Mouse (Mus musculus) forebrain, embryonic 14.5 days (tissue): ENCODE data around the gene Hacd4. TPM values are rescaled to one million over a fixed set of nuclear protein-coding genes. Genes with fewer than 3 reads are reported as not detected.
A peak's percentile ranks its signal among the peaks of the same experiment; 100 is the strongest.

ENCODE experiments used
- ATAC-seq: fragments of 200-750 bp; cut with Nextera tagmentation; 2 replicates; pipeline ENCODE4 v1.8.0; 2017; ENCODE audit warnings: mild to moderate bottlenecking, moderate library complexity
- DNase-seq: peaks from one replicate; pipeline ENCODE4 v3.0.0-alpha.2; 2015; ENCODE audit warnings: low spot score
- H3K27ac ChIP-seq: fragments of 300-500 bp; sonication (generic); 2 replicates; pipeline ENCODE4 v1.5.1; 2014; ENCODE audit warnings: low read depth, mild to moderate bottlenecking, control low read depth, low read length, moderate library complexity
- H3K27me3 ChIP-seq: fragments of 300-500 bp; sonication (generic); replicated peaks from 2 replicates; pipeline ENCODE4 v1.6.1; 2014; ENCODE audit warnings: low read length, control low read depth, mixed read lengths; ENCODE audit not compliant: control insufficient read depth, insufficient read depth
- H3K36me3 ChIP-seq: fragments of 300-500 bp; sonication (generic); 2 replicates; pipeline ENCODE4 v1.6.1; 2014; ENCODE audit warnings: low read length, control low read depth; ENCODE audit not compliant: control insufficient read depth, insufficient read depth
- H3K4me1 ChIP-seq: fragments of 300-500 bp; sonication (generic); 2 replicates; pipeline ENCODE4 v1.6.1; 2014; ENCODE audit warnings: antibody characterized with exemption, low read length, control low read depth; ENCODE audit not compliant: control insufficient read depth, insufficient read depth
- H3K4me2 ChIP-seq: fragments of 300-500 bp; sonication (generic); 2 replicates; pipeline ENCODE4 v1.6.1; 2014; ENCODE audit warnings: mild to moderate bottlenecking, control low read depth, low read length
- H3K4me3 ChIP-seq: fragments of 300-500 bp; sonication (generic); 2 replicates; pipeline ENCODE4 v1.5.1; 2014; ENCODE audit warnings: low read depth, low read length, control low read depth
- H3K9ac ChIP-seq: fragments of 300-500 bp; sonication (generic); 2 replicates; pipeline ENCODE4 v1.6.1; 2014; ENCODE audit warnings: mild to moderate bottlenecking, low read length, control low read depth, moderate library complexity
- H3K9me3 ChIP-seq: fragments of 300-500 bp; sonication (generic); replicated peaks from 2 replicates; pipeline ENCODE4 v1.6.1; 2016; ENCODE audit warnings: low read length, control low read depth, mixed read lengths; ENCODE audit not compliant: control insufficient read depth
- WGBS: fragments of 180-500 bp; shearing (Covaris S2); extraction: QIAGEN DNeasy Blood & Tissue Kit; methylation state at CpG from one replicate; pipeline ENCODE4 v1.1.7; 2014; 5-methylcytosine and 5-hydroxymethylcytosine counted together
- polyA plus RNA-seq: library from polyadenylated mRNA; unstranded; fragments of >200 nt; fragmentation: Nextera tagmentation; extraction: Ambion mirVana; gene quantifications from 2 replicates; pipeline ENCODE4 v1.2.1, GENCODE M21; 2014

Gene Hacd4
- polyA plus RNA-seq, 1 experiment from 2014 or later = 3.6 TPM

DNA sequence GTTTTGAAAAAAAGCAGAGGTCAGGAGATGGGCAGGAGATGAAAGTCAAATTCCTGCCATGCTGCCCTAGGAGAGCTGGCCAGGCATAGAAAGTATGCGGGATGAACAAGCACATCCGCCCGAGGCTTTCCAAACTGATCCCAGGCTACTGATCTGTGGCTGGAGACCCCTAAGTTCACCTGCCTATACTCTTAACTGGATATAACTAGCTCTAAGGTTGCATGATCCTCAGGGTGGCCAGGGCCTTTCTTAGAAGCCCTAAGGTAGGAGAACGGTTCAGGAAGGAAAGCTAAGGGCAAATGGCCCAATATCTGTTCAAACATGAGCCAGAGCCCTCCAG, 232 bp upstream of the Hacd4 start:
- no peak; the same call in 1 of the 2 replicates for ATAC-seq
- no peaks in the 10 kb centered on the region for H3K9me3 ChIP-seq
- WGBS = 26% methylated on average over 4 of the region's 4 CpGs

DNA sequence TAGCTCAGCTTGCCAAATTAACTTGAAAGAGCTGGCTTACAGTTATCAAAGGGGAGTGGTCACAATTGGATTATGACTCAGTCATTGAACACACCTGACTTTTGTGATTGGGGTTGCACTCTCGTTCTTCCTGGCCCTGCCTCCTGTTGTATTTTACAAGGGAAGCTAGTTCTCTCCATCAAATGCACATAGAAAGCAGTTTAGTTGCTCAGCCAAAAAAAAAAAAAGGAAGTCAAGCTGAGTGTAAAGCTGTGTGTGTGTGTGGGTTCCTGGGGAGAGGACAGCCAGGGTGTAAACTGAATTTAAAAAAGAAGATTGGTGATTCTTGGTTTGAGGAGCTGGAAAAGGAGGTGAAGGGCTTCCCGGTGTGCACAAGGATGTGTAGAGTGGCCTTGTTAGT, 811 bp downstream of the Hacd4 start:
- H3K9me3 ChIP-seq = no peaks in the 10 kb centered on the region
- ATAC-seq = no peak
- no peak overlapping the region for H3K4me3 ChIP-seq
- peaks cover 7% of the 10 kb centered on the region; the same call in 1 of the 2 replicates for H3K4me1 ChIP-seq
- H3K4me2 ChIP-seq = 0 out of 2 replicates have a peak overlapping the region, but pooled peaks have one; percentile 63
- no peak overlapping the region for H3K27ac ChIP-seq
- no peaks in the 10 kb centered on the region for H3K36me3 ChIP-seq
- DNase-seq = no peak
- no peaks in the 10 kb centered on the region for H3K27me3 ChIP-seq
- WGBS = 40% methylated on average over 2 of the region's 2 CpGs
- no peak overlapping the region for H3K9ac ChIP-seq

More for the DNA sequence above, 232 bp upstream of the Hacd4 start:
- Histone ChIP-seq H3K4me1 (peaks cover 7% of the 10 kb centered on the region; the same call in 1 of the 2 replicates), H3K27me3 (no peaks in the 10 kb centered on the region), H3K9ac (0 out of 2 replicates have a peak overlapping the region, but pooled peaks have one; percentile 52), H3K4me3 (peak overlapping the region; percentile 24; the same call in 1 of the 2 replicates), H3K36me3 (no peaks in the 10 kb centered on the region), H3K27ac (no peak overlapping the region), H3K4me2 (peak overlapping the region; percentile 63)
- DNase-seq = no peak

DNA sequence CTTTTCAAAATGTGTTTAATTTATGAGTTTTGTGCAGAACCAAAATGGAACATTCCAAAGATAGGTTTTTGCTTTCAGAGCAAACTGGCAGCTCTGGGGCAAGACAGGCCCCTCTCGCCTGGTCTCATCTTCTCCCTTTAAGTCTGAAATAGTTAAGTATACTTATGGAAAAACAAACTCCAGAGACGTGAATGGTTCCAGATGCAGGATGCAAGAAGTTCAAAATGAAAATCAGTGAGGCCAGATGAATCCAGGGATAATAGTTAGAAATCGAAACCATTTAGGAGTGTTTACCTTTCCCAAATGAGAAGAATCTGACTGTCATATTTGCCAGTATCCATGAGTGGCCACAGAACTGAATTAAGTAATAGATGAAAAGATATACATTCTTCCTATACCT, 1.6 kb downstream of the Hacd4 start:
- Histone ChIP-seq H3K4me2 (no peak overlapping the region), H3K4me1 (peaks cover 7% of the 10 kb centered on the region; the same call in 1 of the 2 replicates), H3K9me3 (no peaks in the 10 kb centered on the region), H3K27ac (no peak overlapping the region), H3K4me3 (no peak overlapping the region), H3K27me3 (no peaks in the 10 kb centered on the region), H3K9ac (no peak overlapping the region), H3K36me3 (no peaks in the 10 kb centered on the region)
- no peak for ATAC-seq
- WGBS = 87% methylated on average over 3 of the region's 3 CpGs
- DNase-seq = no peak

DNA sequence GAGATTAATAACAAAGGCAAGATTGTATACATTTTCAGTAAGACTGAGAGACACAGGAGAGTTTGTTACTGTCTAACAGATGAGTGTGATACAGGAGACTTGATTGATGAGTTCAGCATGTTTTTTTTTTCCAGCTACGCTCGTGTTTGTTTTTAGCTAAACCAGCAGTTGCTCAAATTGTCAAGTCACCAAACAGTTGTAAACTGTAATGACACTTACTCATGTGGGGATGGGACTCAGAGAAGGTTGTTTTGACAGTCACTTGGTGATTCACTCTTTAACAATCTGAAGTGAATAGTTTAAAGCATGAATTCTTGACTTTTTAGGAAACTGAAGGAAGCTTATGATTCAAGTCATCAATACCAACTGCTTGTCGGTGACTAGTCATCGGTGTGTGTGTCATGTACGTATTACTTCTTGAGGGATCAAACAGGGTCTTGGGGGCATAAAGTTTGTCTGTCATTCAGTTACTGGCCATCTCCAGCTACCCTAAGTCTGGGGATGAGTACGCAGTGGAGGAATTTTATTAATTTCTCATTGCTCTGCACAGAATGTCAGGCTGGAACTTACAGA, 2.0 kb downstream of the Hacd4 start:
- no peaks in the 10 kb centered on the region for H3K27me3 ChIP-seq
- no peaks in the 10 kb centered on the region for H3K9me3 ChIP-seq
- WGBS = 92% methylated on average over 6 of the region's 6 CpGs
- DNase-seq (no peak), ATAC-seq (no peak)
- H3K4me3 ChIP-seq = no peak overlapping the region
- H3K4me2 ChIP-seq = no peak overlapping the region
- H3K4me1 ChIP-seq = peaks cover 7% of the 10 kb centered on the region; the same call in 1 of the 2 replicates
- H3K9ac ChIP-seq = no peak overlapping the region
- no peaks in the 10 kb centered on the region for H3K36me3 ChIP-seq
- H3K27ac ChIP-seq = no peak overlapping the region

DNA sequence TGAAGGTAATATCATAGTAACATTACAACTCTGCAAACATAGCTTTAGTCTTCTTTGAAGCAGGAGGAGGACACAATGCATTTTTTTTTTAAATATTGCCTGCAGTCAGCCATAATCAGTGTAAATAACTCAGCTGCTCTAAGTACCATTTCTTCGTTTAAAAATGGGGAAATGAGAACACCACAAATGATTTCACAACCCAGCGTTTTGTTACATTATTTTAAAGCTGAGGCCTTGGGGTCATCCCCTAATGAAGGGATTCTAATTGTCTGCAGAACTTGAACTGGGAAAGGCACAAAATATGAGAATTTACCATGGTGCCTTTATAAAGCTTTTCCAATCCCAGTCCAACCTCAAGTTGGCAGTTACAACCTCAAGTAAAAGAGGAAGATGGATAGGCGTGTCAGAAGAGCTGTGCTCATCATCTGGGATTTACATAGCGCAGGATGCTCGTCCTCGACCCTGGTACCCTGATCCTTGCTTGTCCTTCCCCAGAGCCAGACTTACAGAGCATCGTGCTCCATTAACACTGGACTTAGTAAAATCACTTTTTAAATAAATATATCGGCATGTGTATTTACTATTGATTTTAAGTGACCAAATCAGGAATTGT, 6.2 kb downstream of the Hacd4 start:
- no peaks in the 10 kb centered on the region for H3K4me1 ChIP-seq
- DNase-seq (no peak), ATAC-seq (no peak)
- no peak overlapping the region for H3K9ac ChIP-seq
- no peak overlapping the region for H3K4me2 ChIP-seq
- H3K27me3 ChIP-seq = no peaks in the 10 kb centered on the region
- H3K4me3 ChIP-seq = no peak overlapping the region
- H3K36me3 ChIP-seq = no peaks in the 10 kb centered on the region
- WGBS = 86% methylated on average over 8 of the region's 8 CpGs
- H3K27ac ChIP-seq = no peak overlapping the region
- H3K9me3 ChIP-seq = no peaks in the 10 kb centered on the region

DNA sequence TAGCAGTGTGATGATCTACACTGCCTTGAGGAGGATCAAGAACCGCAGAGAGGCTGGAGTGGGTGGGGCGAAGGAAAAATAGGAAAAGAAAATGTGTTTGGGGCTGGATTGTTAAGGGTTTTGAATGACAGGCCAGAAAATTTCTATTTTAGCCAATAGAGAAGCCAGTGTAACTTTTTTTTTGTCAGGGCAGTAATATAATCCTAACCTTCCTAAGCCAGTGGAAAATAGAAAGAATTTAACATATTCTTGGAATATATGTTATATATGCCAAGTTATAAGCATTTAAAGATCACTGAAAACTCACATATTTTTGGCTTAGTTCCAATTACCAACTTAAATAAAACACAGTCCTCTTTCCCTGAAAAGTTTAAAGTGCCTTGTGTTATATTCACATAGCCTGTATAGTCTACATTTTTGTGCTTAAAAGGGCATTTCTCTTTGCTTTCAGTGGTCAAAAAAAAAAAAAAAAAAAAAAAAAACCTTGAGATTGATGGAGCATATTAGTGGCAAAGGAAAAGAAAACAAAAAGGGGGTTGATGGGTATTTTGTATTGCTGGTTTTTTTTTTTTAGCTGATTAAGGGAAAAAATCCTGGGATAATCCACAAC, 11.0 kb downstream of the Hacd4 start:
- H3K9ac ChIP-seq = no peak overlapping the region
- 84% methylated on average over 2 of the region's 2 CpGs for WGBS

DNA sequence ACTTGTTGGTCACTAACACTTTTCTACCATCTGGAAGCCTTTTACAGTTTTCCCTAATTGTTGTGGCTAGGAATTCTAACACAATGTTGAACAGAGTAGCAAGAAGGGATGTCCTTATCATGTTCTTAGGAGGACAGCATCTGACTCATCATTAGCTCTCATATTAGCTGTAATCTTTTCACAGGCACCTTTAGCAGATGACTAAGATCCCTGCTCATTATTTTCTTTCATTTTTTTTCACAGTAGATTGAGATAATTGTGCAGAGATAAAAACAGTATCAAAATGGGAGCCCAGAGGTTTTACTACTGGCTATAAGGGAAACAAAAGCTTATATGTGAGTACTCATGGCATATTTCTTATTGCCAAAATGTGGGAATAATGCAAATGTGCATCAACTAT, 14.2 kb downstream of the Hacd4 start:
- Histone ChIP-seq H3K4me1 (no peaks in the 10 kb centered on the region), H3K4me3 (no peak overlapping the region), H3K9me3 (no peaks in the 10 kb centered on the region), H3K9ac (no peak overlapping the region), H3K4me2 (no peak overlapping the region), H3K27me3 (no peaks in the 10 kb centered on the region), H3K27ac (no peak overlapping the region), H3K36me3 (no peaks in the 10 kb centered on the region)
- DNase-seq (no peak), ATAC-seq (no peak)

More for the DNA sequence above, 11.0 kb downstream of the Hacd4 start:
- no peaks in the 10 kb centered on the region for H3K4me1 ChIP-seq
- no peaks in the 10 kb centered on the region for H3K9me3 ChIP-seq
- ATAC-seq = no peak
- no peaks in the 10 kb centered on the region for H3K36me3 ChIP-seq
- H3K27me3 ChIP-seq = no peaks in the 10 kb centered on the region
- no peak for DNase-seq
- no peak overlapping the region for H3K27ac ChIP-seq
- no peak overlapping the region for H3K4me3 ChIP-seq
- H3K4me2 ChIP-seq = no peak overlapping the region

DNA sequence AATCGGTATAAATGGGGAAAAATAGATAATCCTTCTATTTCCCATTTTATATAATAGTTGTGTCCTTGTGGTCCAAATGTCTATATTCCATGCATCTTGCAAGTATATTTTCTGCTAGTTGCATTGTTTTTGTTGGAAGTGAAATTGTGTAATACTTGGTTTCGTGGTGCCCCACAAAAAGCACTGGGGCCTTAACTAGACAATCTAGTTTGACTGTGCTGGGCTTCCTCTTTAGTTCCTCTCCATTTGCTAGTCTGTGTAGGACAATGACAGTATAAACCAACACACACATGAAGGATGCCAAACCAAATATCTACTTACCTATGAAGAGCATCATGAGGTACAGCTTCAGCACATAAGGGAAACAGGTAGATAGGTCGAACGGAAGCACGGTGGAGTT, 19.4 kb downstream of the Hacd4 start:
- H3K36me3 ChIP-seq = no peaks in the 10 kb centered on the region
- H3K4me3 ChIP-seq = no peak overlapping the region
- H3K27me3 ChIP-seq = no peaks in the 10 kb centered on the region
- peaks cover 3% of the 10 kb centered on the region for H3K4me1 ChIP-seq
- no peaks in the 10 kb centered on the region for H3K9me3 ChIP-seq
- no peak overlapping the region for H3K9ac ChIP-seq
- no peak overlapping the region for H3K27ac ChIP-seq
- 92% methylated on average over 5 of the region's 5 CpGs for WGBS
- DNase-seq (no peak), ATAC-seq (no peak)
- H3K4me2 ChIP-seq = no peak overlapping the region

DNA sequence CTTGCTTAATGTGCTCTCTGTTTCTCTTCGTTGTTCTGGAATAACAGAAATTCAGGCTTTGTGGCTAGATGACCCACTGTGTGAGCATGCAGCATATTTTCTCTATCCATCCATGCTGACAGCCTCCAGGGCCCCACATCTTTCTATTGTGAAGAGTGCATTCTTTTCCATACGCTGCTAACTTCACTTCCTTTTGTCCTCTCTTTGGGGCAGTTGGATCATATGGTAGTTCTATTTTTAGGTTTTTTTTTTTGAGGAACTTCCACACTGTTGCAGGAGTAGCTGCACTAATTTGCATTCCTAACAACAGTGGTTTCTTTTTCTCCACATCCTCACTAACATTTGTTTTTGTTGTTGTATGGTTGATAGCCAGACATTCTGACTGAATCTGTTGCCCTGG, 23.7 kb downstream of the Hacd4 start:
- no peak overlapping the region for H3K4me3 ChIP-seq
- 0 out of 2 replicates have a peak, but pooled peaks cover 3% of the 10 kb centered on the region for H3K36me3 ChIP-seq
- DNase-seq = no peak
- ATAC-seq = no peak
- peaks cover 3% of the 10 kb centered on the region for H3K4me1 ChIP-seq
- H3K27me3 ChIP-seq = no peaks in the 10 kb centered on the region
- no peak overlapping the region for H3K9ac ChIP-seq
- no peaks in the 10 kb centered on the region for H3K9me3 ChIP-seq
- no peak overlapping the region for H3K27ac ChIP-seq
- no peak overlapping the region for H3K4me2 ChIP-seq
- WGBS = 33% methylated on average over 2 of the region's 2 CpGs
